Mouse (Mus musculus) forebrain, embryonic 16.5 days (tissue): ENCODE results near the gene Fntb. TPM values are rescaled to one million over a fixed set of nuclear protein-coding genes. Genes with fewer than 3 reads are reported as not detected.

Experiments used
- ATAC-seq: fragments of 200-750 bp; cut with Nextera tagmentation; 2 replicates; pipeline ENCODE4 v1.8.0; 2017; ENCODE audit warnings: mild to moderate bottlenecking, moderate library complexity
- H3K27ac ChIP-seq: fragments of 300-500 bp; sonication (generic); 2 replicates; pipeline ENCODE4 v1.5.1; 2014; ENCODE audit warnings: low read length, control low read depth
- H3K27me3 ChIP-seq: fragments of 300-500 bp; sonication (generic); replicated peaks from 2 replicates; pipeline ENCODE4 v1.6.1; 2014; ENCODE audit warnings: low read length; ENCODE audit not compliant: control insufficient read depth, insufficient read depth
- H3K36me3 ChIP-seq: fragments of 300-500 bp; sonication (generic); 2 replicates; pipeline ENCODE4 v1.6.1; 2014; ENCODE audit not compliant: control insufficient read depth, insufficient read depth
- H3K4me1 ChIP-seq: fragments of 300-500 bp; sonication (generic); replicated peaks from 2 replicates; pipeline ENCODE4 v1.6.1; 2014; ENCODE audit warnings: low read length; ENCODE audit not compliant: control insufficient read depth, insufficient read depth
- H3K4me2 ChIP-seq: fragments of 300-500 bp; sonication (generic); 2 replicates; pipeline ENCODE4 v1.6.1; 2014; ENCODE audit warnings: mild to moderate bottlenecking, low read length, control low read depth
- H3K4me3 ChIP-seq: fragments of 300-500 bp; sonication (generic); replicated peaks from 2 replicates; pipeline ENCODE4 v1.5.1; 2014; ENCODE audit warnings: mild to moderate bottlenecking, low read length, control low read depth
- H3K9ac ChIP-seq: fragments of 300-500 bp; sonication (generic); replicated peaks from 2 replicates; pipeline ENCODE4 v1.6.1; 2014; ENCODE audit warnings: low read depth, low read length, control low read depth
- H3K9me3 ChIP-seq: fragments of 300-500 bp; sonication (generic); 2 replicates; pipeline ENCODE4 v1.6.1; 2016; ENCODE audit warnings: low read length; ENCODE audit not compliant: control insufficient read depth
- WGBS: fragments of 180-500 bp; shearing (Covaris S2); extraction: QIAGEN DNeasy Blood & Tissue Kit; methylation state at CpG from one replicate; pipeline ENCODE4 v1.1.7; 2014; 5-methylcytosine and 5-hydroxymethylcytosine counted together
- polyA plus RNA-seq: library from polyadenylated mRNA; unstranded; fragments of >200 nt; fragmentation: Nextera tagmentation; extraction: Ambion mirVana; gene quantifications from 2 replicates; pipeline ENCODE4 v1.2.1, GENCODE M21; 2015

The Fntb gene
- 36.6 and 38.0 TPM in 2 replicates for polyA plus RNA-seq

GRCm38 (mm10) chr12:76765354-76765851 lies at the start of gene Fntb, which contains the start of gene Churc1:
Gene Fntb, plus strand, starts transcription at chr12:76765589.
Gene Churc1, plus strand, starts transcription at chr12:76765538.
- Histone ChIP-seq H3K4me2 (peak within 1 kb of the TSS; percentile 55), H3K9me3 (no peaks in the 10 kb centered on the region), H3K9ac (peak within 1 kb of the TSS; percentile 67), H3K27me3 (no peaks in the 10 kb centered on the region), H3K27ac (peak within 1 kb of the TSS; percentile 73), H3K4me3 (peak within 1 kb of the TSS; percentile 59), H3K4me1 (peaks cover 4% of the 10 kb centered on the region), H3K36me3 (no peaks in the 10 kb centered on the region)
- WGBS, result 0% methylated on average over 31 of the region's 31 CpGs
- peak; percentile 98 for ATAC-seq

- H3K9ac ChIP-seq, result no peak overlapping the region
- no peaks in the 10 kb centered on the region for H3K27me3 ChIP-seq
- no peak overlapping the region for H3K4me3 ChIP-seq
- ATAC-seq, result no peak
- no peak overlapping the region for H3K4me2 ChIP-seq
- H3K9me3 ChIP-seq, result no peaks in the 10 kb centered on the region
- no peaks in the 10 kb centered on the region for H3K36me3 ChIP-seq
- no peaks in the 10 kb centered on the region for H3K4me1 ChIP-seq
- no peak overlapping the region for H3K27ac ChIP-seq
- 78% methylated on average over 4 of the region's 4 CpGs for WGBS
Measured at GRCm38 (mm10) chr12:76718384-76718783, 47.0 kb upstream of the Fntb start.

- ATAC-seq, result no peak
- Histone ChIP-seq H3K36me3 (no peaks in the 10 kb centered on the region), H3K27me3 (no peaks in the 10 kb centered on the region)
Measured at GRCm38 (mm10) chr12:76720572-76720971, 44.8 kb upstream of the Fntb start.

GRCm38 (mm10) chr12:76722026-76722425 lies 43.4 kb upstream of the Fntb start:
- H3K27ac ChIP-seq, result no peak overlapping the region
- H3K9me3 ChIP-seq, result no peaks in the 10 kb centered on the region
- H3K27me3 ChIP-seq, result no peaks in the 10 kb centered on the region
- ATAC-seq, result no peak
- no peak overlapping the region for H3K4me3 ChIP-seq
- no peaks in the 10 kb centered on the region for H3K36me3 ChIP-seq
- H3K4me1 ChIP-seq, result no peaks in the 10 kb centered on the region
- no peak overlapping the region for H3K4me2 ChIP-seq
- H3K9ac ChIP-seq, result no peak overlapping the region
- whole genome bisulfite sequencing, result 31% methylated on average over 3 of the region's 3 CpGs

More at GRCm38 (mm10) chr12:76720572-76720971, 44.8 kb upstream of the Fntb start:
- Histone ChIP-seq H3K9ac (no peak overlapping the region), H3K27ac (no peak overlapping the region), H3K4me3 (no peak overlapping the region), H3K9me3 (no peaks in the 10 kb centered on the region), H3K4me2 (no peak overlapping the region), H3K4me1 (no peaks in the 10 kb centered on the region)

GRCm38 (mm10) chr12:76727955-76728354 lies 37.4 kb upstream of the Fntb start:
- Histone ChIP-seq H3K4me2 (no peak overlapping the region), H3K9me3 (no peaks in the 10 kb centered on the region), H3K4me1 (no peaks in the 10 kb centered on the region), H3K4me3 (no peak overlapping the region), H3K9ac (no peak overlapping the region), H3K27me3 (no peaks in the 10 kb centered on the region), H3K27ac (no peak overlapping the region), H3K36me3 (no peaks in the 10 kb centered on the region)
- no peak for ATAC-seq
- WGBS, result 89% methylated on average over 4 of the region's 4 CpGs

GRCm38 (mm10) chr12:76750866-76751459 lies 14.4 kb upstream of the Fntb start:
- no peaks in the 10 kb centered on the region for H3K27me3 ChIP-seq
- H3K4me3 ChIP-seq, result no peak overlapping the region
- H3K9ac ChIP-seq, result no peak overlapping the region
- no peaks in the 10 kb centered on the region for H3K4me1 ChIP-seq
- H3K36me3 ChIP-seq, result no peaks in the 10 kb centered on the region
- H3K27ac ChIP-seq, result no peak overlapping the region
- no peaks in the 10 kb centered on the region for H3K9me3 ChIP-seq
- no peak for ATAC-seq
- WGBS, result 84% methylated on average over 16 of the region's 16 CpGs
- H3K4me2 ChIP-seq, result no peak overlapping the region

GRCm38 (mm10) chr12:76752652-76753318 lies 12.6 kb upstream of the Fntb start:
- Histone ChIP-seq H3K4me3 (no peak overlapping the region), H3K27me3 (no peaks in the 10 kb centered on the region), H3K9ac (no peak overlapping the region), H3K4me2 (no peak overlapping the region), H3K9me3 (no peaks in the 10 kb centered on the region), H3K4me1 (no peaks in the 10 kb centered on the region), H3K36me3 (no peaks in the 10 kb centered on the region), H3K27ac (no peak overlapping the region)
- peak; percentile 50; the same call in 1 of the 2 replicates for ATAC-seq
- WGBS, result 47% methylated on average over 14 of the region's 14 CpGs

- Histone ChIP-seq H3K4me2 (peak overlapping the region; percentile 55), H3K36me3 (no peaks in the 10 kb centered on the region), H3K27ac (no peak overlapping the region), H3K27me3 (no peaks in the 10 kb centered on the region), H3K9me3 (no peaks in the 10 kb centered on the region), H3K4me1 (peaks cover 4% of the 10 kb centered on the region), H3K4me3 (peak overlapping the region; percentile 59), H3K9ac (peak overlapping the region; percentile 67)
- peak; percentile 27 for ATAC-seq
- 29% methylated on average over 20 of the region's 20 CpGs for WGBS
Measured at GRCm38 (mm10) chr12:76765901-76766630, 677 bp downstream of the Fntb start.

- 89% methylated on average over 5 of the region's 5 CpGs for WGBS
Measured at GRCm38 (mm10) chr12:76770841-76771500, 5.6 kb downstream of the Fntb start.

More at GRCm38 (mm10) chr12:76770841-76771500, 5.6 kb downstream of the Fntb start:
- Histone ChIP-seq H3K9ac (no peak overlapping the region), H3K4me1 (peaks cover 3% of the 10 kb centered on the region), H3K9me3 (no peaks in the 10 kb centered on the region), H3K27ac (no peak overlapping the region), H3K36me3 (no peaks in the 10 kb centered on the region), H3K4me3 (no peak overlapping the region), H3K27me3 (no peaks in the 10 kb centered on the region), H3K4me2 (no peak overlapping the region)
- no peak for ATAC-seq
